Mouse (Mus musculus) adipocyte (in vitro differentiated cells): ENCODE data around the gene Emp2.

ENCODE experiments used
- DNase-seq: peaks from one replicate; pipeline ENCODE4 v3.0.0-alpha.2; 2016; ENCODE audit warnings: low spot score

The Emp2 gene

DNA sequence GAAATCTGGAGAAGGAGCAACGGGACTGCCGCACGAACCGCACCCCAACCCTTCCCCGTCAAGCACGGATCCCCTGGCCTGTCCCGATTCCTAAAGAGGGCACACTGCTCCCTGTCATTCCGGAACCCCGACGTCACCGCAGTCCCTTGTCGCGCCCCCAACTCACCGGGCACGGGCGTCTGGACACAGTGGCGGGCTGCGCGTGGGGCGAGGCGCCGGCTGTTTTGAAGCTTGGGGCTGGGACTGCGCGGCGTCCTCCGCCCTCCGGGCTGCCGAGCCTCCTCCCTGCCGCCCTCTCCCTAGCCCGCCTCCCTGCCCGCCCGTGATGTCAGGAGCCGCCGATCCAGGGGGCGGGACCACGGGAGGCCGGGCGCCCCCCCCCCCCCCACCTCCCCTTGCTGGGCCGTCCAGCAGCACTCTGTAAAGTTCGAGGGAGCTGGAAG lies at the start of gene Emp2:
Gene Emp2 (minus strand): TSS at position 323 of the 443 bp plus-strand sequence.
- no peak for DNase-seq

DNA sequence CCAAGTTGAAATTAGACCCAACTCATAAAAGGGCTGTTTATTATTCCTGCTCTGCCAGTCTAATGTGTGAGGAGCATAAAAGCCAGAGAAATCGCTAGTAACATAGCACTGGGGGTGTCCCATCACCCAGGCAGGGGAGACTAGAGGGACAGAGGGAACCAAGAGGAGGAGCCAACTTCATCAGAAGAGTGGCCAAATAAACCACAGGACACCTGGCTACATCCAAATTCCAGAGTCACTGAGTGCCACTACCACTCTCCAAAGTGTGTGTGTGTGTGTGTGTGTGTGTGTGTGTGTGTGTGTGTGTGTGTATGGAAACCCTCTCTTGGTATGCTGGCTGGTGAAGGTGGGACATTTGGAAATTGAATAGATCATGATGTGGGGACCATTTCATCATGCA lies 49.3 kb upstream of the Emp2 start:
- no peak for DNase-seq

- no peak for DNase-seq
Observed at GRCm38 (mm10) chr16:10359241-10359640, 45.5 kb upstream of the Emp2 start.

GRCm38 (mm10) chr16:10358010-10358934 lies 44.5 kb upstream of the Emp2 start:
- DNase-seq, result no peak

DNA sequence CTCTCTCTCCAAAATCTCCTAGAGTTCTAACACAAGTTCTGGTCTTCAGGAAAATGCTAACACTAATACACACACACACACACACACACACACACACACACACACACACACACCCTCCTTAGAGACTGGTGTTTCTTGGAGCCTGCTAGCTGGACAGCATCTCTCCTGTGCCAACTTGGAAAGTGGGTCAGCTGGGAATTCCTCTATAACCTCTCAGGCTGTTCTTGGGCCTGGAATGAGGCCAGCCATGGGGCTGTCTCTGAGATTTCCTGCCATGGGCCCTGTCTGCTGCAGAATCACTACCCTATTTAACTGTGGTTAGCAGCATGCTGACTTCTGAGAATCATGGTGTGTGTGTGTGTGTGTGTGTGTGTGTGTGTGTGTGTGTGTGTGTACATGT lies 41.2 kb upstream of the Emp2 start:
- peak; percentile 92 for DNase-seq

GRCm38 (mm10) chr16:10351050-10351636 lies 37.4 kb upstream of the Emp2 start:
- no peak for DNase-seq

GRCm38 (mm10) chr16:10349876-10350275 lies 36.1 kb upstream of the Emp2 start:
- no peak for DNase-seq

GRCm38 (mm10) chr16:10349436-10349835 lies 35.7 kb upstream of the Emp2 start:
- peak; percentile 66 for DNase-seq

GRCm38 (mm10) chr16:10347551-10347950 lies 33.8 kb upstream of the Emp2 start:
- DNase-seq, result peak; percentile 73

- DNase-seq, result no peak
Observed at GRCm38 (mm10) chr16:10341110-10341509, 27.3 kb upstream of the Emp2 start.

GRCm38 (mm10) chr16:10339930-10340329 lies 26.2 kb upstream of the Emp2 start:
- no peak for DNase-seq

- no peak for DNase-seq
Observed at GRCm38 (mm10) chr16:10338601-10339000, 24.8 kb upstream of the Emp2 start.

GRCm38 (mm10) chr16:10337422-10338197 lies 23.8 kb upstream of the Emp2 start:
- DNase-seq, result no peak

DNA sequence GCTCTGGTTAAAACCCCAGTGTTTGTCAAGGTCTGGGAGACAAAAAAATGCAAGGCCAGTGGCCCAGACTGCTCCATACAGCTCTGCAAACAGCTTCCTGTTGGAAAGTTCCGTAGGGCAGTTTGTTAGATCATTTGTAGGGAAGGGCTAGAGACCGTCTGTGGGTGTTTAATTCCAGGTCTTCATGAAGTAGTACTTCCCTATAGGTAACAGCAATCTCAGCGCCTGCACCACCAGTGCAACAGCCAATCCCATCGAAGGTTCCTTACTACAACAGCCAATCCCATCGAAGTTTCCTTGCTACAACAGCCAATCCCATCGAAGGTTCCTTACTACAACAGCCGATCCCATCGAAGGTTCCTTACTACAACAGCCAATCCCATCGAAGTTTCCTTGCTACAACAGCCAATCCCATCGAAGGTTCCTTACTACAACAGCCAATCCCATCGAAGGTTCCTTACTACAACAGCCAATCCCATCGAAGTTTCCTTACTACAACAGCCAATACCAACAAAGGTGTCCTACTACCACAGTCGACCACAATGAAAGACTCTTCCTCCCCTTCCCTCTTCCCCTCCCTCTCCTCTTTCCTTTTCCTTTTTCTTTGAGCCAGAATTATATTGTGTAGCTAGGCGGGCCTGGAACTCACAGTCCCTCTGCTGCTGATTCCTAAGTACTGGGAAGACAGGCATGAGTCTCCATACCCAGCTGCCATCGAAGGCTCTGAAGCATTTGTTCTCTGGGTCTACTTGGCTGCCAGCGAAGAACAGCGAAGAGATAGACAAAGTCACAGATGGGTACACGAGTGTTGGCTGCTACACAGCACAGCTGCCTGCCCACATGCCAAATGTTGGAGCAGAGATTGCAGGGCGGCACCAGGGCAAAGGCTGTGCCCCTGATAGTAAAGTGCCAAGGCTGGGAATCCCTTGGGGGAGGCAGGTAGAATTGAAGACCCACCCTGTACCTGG lies 23.0 kb upstream of the Emp2 start:
- no peak for DNase-seq

GRCm38 (mm10) chr16:10335953-10336352 lies 22.2 kb upstream of the Emp2 start:
- no peak for DNase-seq

DNA sequence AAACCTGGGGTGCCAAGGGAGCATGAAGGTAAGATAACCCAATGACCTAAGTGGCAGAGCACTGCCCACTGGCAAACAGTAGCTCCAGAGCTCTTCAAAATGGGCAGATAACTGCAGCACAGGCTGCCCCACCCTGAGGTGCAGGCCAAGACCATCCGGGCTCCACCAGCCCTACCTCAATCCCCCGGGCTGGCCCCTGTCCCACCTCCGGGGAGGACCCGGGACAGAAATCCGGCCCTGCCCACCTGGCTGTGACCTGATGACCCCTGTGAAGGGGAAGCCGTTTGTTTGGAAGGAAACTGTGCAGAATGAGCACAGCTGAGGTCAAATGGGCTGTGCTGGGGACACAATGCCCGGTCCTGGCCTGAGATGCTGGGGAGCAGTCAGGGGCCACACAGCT lies 19.0 kb upstream of the Emp2 start:
- no peak for DNase-seq

DNA sequence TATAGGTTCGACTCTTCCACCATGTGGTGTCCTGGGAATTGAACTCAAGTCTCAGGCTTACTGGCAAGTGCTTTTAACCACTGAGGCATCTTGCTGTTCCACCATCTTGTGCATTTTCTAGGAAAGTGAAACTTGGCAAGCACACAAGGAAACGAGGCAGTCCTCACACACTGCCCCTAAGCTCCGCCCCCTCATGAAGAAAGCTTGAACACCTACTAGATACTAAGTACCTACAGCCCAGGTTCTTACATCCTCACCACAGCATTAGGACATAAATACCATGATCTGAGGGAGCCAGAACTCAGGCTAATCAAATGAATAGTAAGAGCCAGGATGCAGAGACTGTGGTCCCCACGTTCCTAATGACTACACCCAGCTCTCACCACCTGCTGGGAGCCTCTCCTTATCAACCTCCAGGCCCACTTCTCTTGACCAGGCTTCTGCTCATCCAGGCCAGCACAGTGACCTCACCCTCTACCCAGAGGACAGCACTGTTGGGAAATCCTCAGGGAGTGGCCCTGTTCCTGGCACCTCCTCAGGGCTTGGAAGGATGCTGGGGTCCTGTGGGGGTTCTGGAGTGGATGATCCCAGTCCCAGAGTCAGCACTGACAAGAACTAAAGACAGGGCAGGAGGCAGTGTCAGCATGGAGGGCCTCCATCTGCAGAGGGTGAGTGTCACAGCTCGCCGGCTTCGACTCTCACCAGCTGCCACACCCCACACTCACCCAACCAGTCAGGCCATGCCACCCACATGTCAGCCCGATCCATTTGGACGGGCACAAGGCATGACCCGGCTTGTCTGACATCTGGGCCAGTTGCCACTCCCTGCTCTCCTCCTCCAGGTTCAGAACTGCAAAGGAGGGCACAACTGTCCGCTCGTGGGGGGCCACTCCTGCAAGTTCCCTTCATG lies 17.1 kb upstream of the Emp2 start:
- DNase-seq, result peak; percentile 24

- no peak for DNase-seq
Observed at GRCm38 (mm10) chr16:10327563-10328333, 14.0 kb upstream of the Emp2 start.

- no peak for DNase-seq
Observed at GRCm38 (mm10) chr16:10319914-10320569, 6.3 kb upstream of the Emp2 start.
